19 mouse cellular contexts compared by ENCODE assay signal in genomic region chr14:114612400-114612799, GRCm38 (mm10).
DNase-seq lines count a peak whose midpoint lies in the region; TF ChIP-seq lines count a peak whose summit lies in the region.
"Had no signal": no experiment of that assay in that cellular context is flagged by ENCODE, and none has a peak within 500 bp of the region (broad histone marks: within the 10 kb centered on the region; RNA-seq: fewer than 3 reads in every experiment).

No protein-coding gene starts in this region.

- TF ChIP-seq CTCF in MEL (IDR thresholded peaks at IDR 0.05 in 2 of 3, conservative IDR thresholded peaks at IDR 0.05 in 1 of 3; ENCODE audit: control insufficient read depth in 1 of 3, insufficient read depth in 1 of 3, low read depth in 2 of 3, low read length in 3 of 3, poor library complexity in 1 of 3, severe bottlenecking in 1 of 3), result no peak
- TF ChIP-seq CTCF in gastrocnemius, adult 2 months (IDR thresholded peaks at IDR 0.05), result no peak

- no peaks in the 10 kb centered on the region for H3K4me1 ChIP-seq in MEL (ENCODE audit: control insufficient read depth in 1 of 2, insufficient read depth in 2 of 2, low read length in 2 of 2)

- TF ChIP-seq POLR2A in MEL (IDR thresholded peaks at IDR 0.05; ENCODE audit: control insufficient read depth in 1 of 2, insufficient read depth in 1 of 2, low read depth in 1 of 2, low read length in 2 of 2, poor library complexity in 1 of 2), result no peak

- 0 out of 4 replicates have a peak, but pooled peaks cover 0 to 2% of the 10 kb centered on the region in 2 experiments for H3K27me3 ChIP-seq in MEL (ENCODE audit: control insufficient read depth in 1 of 2, insufficient read depth in 2 of 2, low read length in 2 of 2)
- H3K27me3 ChIP-seq: CH12.LX, Patski had no signal

- TF ChIP-seq RAD21 in MEL (IDR thresholded peaks at IDR 0.05; ENCODE audit: low read depth, low read length), result no peak

- no peaks in the 10 kb centered on the region for H3K79me2 ChIP-seq in MEL (ENCODE audit: control insufficient read depth, insufficient read depth, low read length, poor library complexity)

- H3K9ac ChIP-seq in MEL (ENCODE audit: control insufficient read depth, low read depth, low read length, poor library complexity, severe bottlenecking), result no peak overlapping the region

- intact Hi-C loops in gastrocnemius, adult 2 months (cut with DNase I), result no loop called here

- no peaks in the 10 kb centered on the region for H3K9me3 ChIP-seq in MEL (replicated peaks; ENCODE audit: insufficient read depth, low read length)

- H3K27ac ChIP-seq in MEL (ENCODE audit: control insufficient read depth, low read depth, low read length), result no peak overlapping the region
- no peak overlapping the region for H3K27ac ChIP-seq in gastrocnemius, adult 2 months

- no peaks in the 10 kb centered on the region for H3K36me3 ChIP-seq in MEL (ENCODE audit: control insufficient read depth in 1 of 2, insufficient read depth in 2 of 2, low read length in 2 of 2)
- H3K36me3 ChIP-seq: G1E had no signal

- H3K4me3 ChIP-seq in MEL (ENCODE audit: control insufficient read depth in 1 of 2, insufficient read depth in 1 of 2, low read depth in 2 of 2, low read length in 2 of 2), result no peak overlapping the region
- H3K4me3 ChIP-seq in gastrocnemius, adult 2 months, result no peak overlapping the region

- DNase-seq in MEL (ENCODE audit: low read depth, low spot score) (peak; percentile 57), MEL-GATA-1-ER (ENCODE audit: extremely low read depth, low read depth) (peak; percentile 30)
- no peak for DNase-seq in gastrocnemius, adult 2 months
- no peak for DNase-seq in urinary bladder, adult 18-20 months (ENCODE audit: low spot score in 2 of 2)
- DNase-seq: adrenal gland, adult 2 months; adrenal gland, adult 8-10 months; adrenal gland, postnatal 10 days; adrenal gland, postnatal 14 days; adrenal gland, postnatal 25 days; adrenal gland, postnatal 36 days; B cell, adult 2 months; cerebellum, adult 11 months; cerebellum, adult 11-12 months; cerebellum, adult 18-20 months; cerebellum, adult 2 months; cerebellum, adult 8-10 months had no signal

- TF ChIP-seq EP300 in MEL (IDR thresholded peaks at IDR 0.05; ENCODE audit: low read depth in 1 of 2, low read length in 2 of 2), result peak; percentile 28 to 48; a peak in 2 of 4 replicates

TF ChIP-seq in MEL, 35 proteins besides CTCF, POLR2A, EP300 and RAD21:
- TF ChIP-seq ELF1 (IDR thresholded peaks at IDR 0.05; ENCODE audit: low read depth, low read length) (0 out of 2 replicates have a peak, but pooled peaks have one; percentile 17), MYC (IDR thresholded peaks at IDR 0.05; ENCODE audit: low read depth, low read length) (0 out of 2 replicates have a peak, but pooled peaks have one; percentile 24), ZNF384 (IDR thresholded peaks at IDR 0.05; ENCODE audit: low read depth, low read length) (peak; percentile 74), TCF12 (IDR thresholded peaks at IDR 0.05; ENCODE audit: low read depth, low read length) (peak; percentile 20; the same call in 1 of the 2 replicates), USF1 (IDR thresholded peaks at IDR 0.05; ENCODE audit: low read depth, low read length) (no peak), RCOR1 (IDR thresholded peaks at IDR 0.05; ENCODE audit: low read depth, low read length) (peak; percentile 90)
TF ChIP-seq in MEL: peak in this region for 5.

Comparison
In these comparisons a context has a peak if more than half of its experiments do, and no peak if none do; other contexts are left out.
1. DNase-seq: peak in MEL (single experiment) and MEL-GATA-1-ER (single experiment); none in gastrocnemius, adult 2 months (single experiment) and urinary bladder, adult 18-20 months (0 of 2).